Mouse (Mus musculus) intestine, embryonic 14.5 days (tissue): ENCODE results near the gene Zfp217. TPM values are rescaled to one million over a fixed set of nuclear protein-coding genes. Genes with fewer than 3 reads are reported as not detected.

Source experiments
- ATAC-seq: fragments of 200-750 bp; cut with Nextera tagmentation; replicated peaks from 2 replicates; pipeline ENCODE4 v1.8.0; 2017; ENCODE audit warnings: low read depth, moderate number of reproducible peaks, moderate TSS enrichment, moderate library complexity; ENCODE audit not compliant: low FRiP score, low TSS enrichment
- DNase-seq: peaks from one replicate; pipeline ENCODE4 v3.0.0-alpha.2; 2018; ENCODE audit warnings: low spot score
- H3K27ac ChIP-seq: fragments of 300-500 bp; sonication (generic); 2 replicates; pipeline ENCODE4 v1.5.1; 2014; ENCODE audit warnings: low read depth, mild to moderate bottlenecking, control low read depth
- H3K27me3 ChIP-seq: fragments of 300-500 bp; sonication (generic); replicated peaks from 2 replicates; pipeline ENCODE4 v1.6.1; 2014; ENCODE audit warnings: low read length, control low read depth; ENCODE audit not compliant: control insufficient read depth, insufficient read depth
- H3K36me3 ChIP-seq: fragments of 300-500 bp; sonication (generic); 2 replicates; pipeline ENCODE4 v1.6.1; 2014; ENCODE audit warnings: low read length, control low read depth; ENCODE audit not compliant: control insufficient read depth, insufficient read depth
- H3K4me1 ChIP-seq: fragments of 300-500 bp; sonication (generic); replicated peaks from 2 replicates; pipeline ENCODE4 v1.6.1; 2014; ENCODE audit warnings: low read length, control low read depth, mixed read lengths; ENCODE audit not compliant: control insufficient read depth, insufficient read depth
- H3K4me2 ChIP-seq: fragments of 300-500 bp; sonication (generic); 2 replicates; pipeline ENCODE4 v1.6.1; 2014; ENCODE audit warnings: low read length
- H3K4me3 ChIP-seq: fragments of 300-500 bp; sonication (generic); 2 replicates; pipeline ENCODE4 v1.5.1; 2014; ENCODE audit warnings: low read depth, low read length, control low read depth, mixed read lengths
- H3K9ac ChIP-seq: fragments of 300-500 bp; sonication (generic); 2 replicates; pipeline ENCODE4 v1.6.1; 2014; ENCODE audit warnings: mild to moderate bottlenecking, low read length
- H3K9me3 ChIP-seq: fragments of 300-500 bp; sonication (generic); 2 replicates; pipeline ENCODE4 v1.6.1; 2016; ENCODE audit warnings: low read length, control low read depth; ENCODE audit not compliant: control insufficient read depth
- WGBS: fragments of 180-500 bp; shearing (Covaris S2); extraction: QIAGEN DNeasy Blood & Tissue Kit; methylation state at CpG from one replicate; pipeline ENCODE4 v1.1.7; 2014; 5-methylcytosine and 5-hydroxymethylcytosine counted together
- polyA plus RNA-seq: library from polyadenylated mRNA; unstranded; fragments of >200 nt; fragmentation: Nextera tagmentation; extraction: Ambion mirVana; gene quantifications from 2 replicates; pipeline ENCODE4 v1.2.1, GENCODE M21; 2014

Gene Zfp217
- polyA plus RNA-seq, 1 experiment from 2014 or later, result 4.3 TPM

- H3K4me2 ChIP-seq, result peak overlapping the region; percentile 31
- WGBS, result 68% methylated on average over 4 of the region's 4 CpGs
- H3K27me3 ChIP-seq, result no peaks in the 10 kb centered on the region
- DNase-seq (no peak), ATAC-seq (no peak)
- H3K9ac ChIP-seq, result no peak overlapping the region
- H3K36me3 ChIP-seq, result no peaks in the 10 kb centered on the region
- peak overlapping the region; percentile 8 for H3K27ac ChIP-seq
- no peaks in the 10 kb centered on the region for H3K9me3 ChIP-seq
- H3K4me3 ChIP-seq, result no peak overlapping the region
- H3K4me1 ChIP-seq, result peaks cover 16% of the 10 kb centered on the region
Measured at GRCm38 (mm10) chr2:170147170-170147569, 733 bp downstream of the Zfp217 start.

DNA sequence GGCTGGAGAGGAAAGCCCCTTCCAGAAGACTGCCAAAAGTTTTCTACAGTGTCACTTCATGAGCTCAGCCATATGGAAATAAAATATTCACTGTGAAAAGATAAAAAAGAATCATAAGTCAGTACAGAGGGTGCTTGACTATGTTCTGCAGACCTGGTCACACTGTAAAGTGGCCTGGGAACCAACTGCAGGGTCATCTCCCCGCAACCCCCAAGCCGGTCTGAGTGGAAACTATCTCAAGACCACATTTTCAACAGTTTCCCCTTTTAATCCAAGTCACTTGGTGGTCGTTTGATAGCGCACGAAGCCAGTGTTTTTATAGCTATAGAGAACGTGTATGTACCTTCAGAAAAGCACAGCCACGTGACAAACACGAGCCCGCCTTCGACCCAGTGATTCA, 3.6 kb downstream of the Zfp217 start:
- DNase-seq (no peak), ATAC-seq (no peak)
- no peak overlapping the region for H3K9ac ChIP-seq
- H3K27me3 ChIP-seq, result no peaks in the 10 kb centered on the region
- 81% methylated on average over 10 of the region's 10 CpGs for WGBS
- no peak overlapping the region for H3K27ac ChIP-seq
- H3K4me1 ChIP-seq, result peaks cover 21% of the 10 kb centered on the region
- no peaks in the 10 kb centered on the region for H3K36me3 ChIP-seq
- no peaks in the 10 kb centered on the region for H3K9me3 ChIP-seq
- no peak overlapping the region for H3K4me3 ChIP-seq
- no peak overlapping the region for H3K4me2 ChIP-seq

DNA sequence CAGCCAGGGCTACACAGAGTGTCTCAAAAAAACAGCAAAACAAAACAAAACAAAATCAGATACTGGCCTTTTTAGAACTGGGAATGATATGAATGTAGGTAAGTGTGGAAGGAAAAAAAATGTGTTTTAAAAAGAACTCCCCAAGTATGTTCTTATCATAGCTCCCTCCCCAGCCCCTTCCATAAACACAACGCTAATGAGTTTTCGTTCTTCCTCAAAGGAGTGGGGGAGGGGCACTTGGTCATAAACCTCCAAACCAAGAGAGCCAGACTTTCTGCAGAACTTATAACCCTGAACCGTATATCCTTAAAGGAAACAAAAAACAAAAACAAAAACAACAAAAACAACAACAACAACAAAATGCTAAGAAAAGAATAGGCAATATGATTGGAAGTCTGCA, 4.0 kb downstream of the Zfp217 start:
- no peak for DNase-seq
- Histone ChIP-seq H3K4me2 (no peak overlapping the region), H3K27ac (no peak overlapping the region), H3K36me3 (no peaks in the 10 kb centered on the region), H3K4me1 (peaks cover 21% of the 10 kb centered on the region), H3K9ac (no peak overlapping the region), H3K27me3 (no peaks in the 10 kb centered on the region), H3K4me3 (no peak overlapping the region), H3K9me3 (no peaks in the 10 kb centered on the region)
- WGBS, result 12% methylated on average over 3 of the region's 3 CpGs
- ATAC-seq, result no peak

- no peaks in the 10 kb centered on the region for H3K27me3 ChIP-seq
- H3K27ac ChIP-seq, result no peak overlapping the region
- no peak for ATAC-seq
- no peak overlapping the region for H3K9ac ChIP-seq
- peaks cover 15% of the 10 kb centered on the region for H3K4me1 ChIP-seq
- H3K36me3 ChIP-seq, result no peaks in the 10 kb centered on the region
- no peak overlapping the region for H3K4me3 ChIP-seq
- no peaks in the 10 kb centered on the region for H3K9me3 ChIP-seq
- DNase-seq, result no peak
- no peak overlapping the region for H3K4me2 ChIP-seq
- 88% methylated on average over 10 of the region's 10 CpGs for WGBS
Measured at GRCm38 (mm10) chr2:170142542-170142941, 5.4 kb downstream of the Zfp217 start.

DNA sequence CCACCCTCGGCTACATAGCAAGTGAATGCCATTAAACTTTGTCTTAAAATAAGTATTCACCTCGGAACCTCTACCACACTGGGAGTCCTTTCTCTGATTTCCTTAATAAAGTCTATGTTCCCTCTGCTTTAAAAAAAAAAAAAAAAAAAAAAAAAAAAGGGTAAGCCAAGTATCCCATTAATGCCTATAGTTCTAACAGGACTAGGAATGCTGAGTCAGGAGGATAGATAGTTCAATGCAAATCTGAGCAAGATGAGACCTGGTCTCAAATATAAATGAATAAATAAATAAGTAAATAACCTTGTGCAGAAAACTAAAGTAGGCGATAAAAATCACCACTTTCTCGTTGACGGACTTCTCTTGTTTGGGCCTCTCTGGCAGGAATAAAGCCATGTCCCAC, 6.4 kb downstream of the Zfp217 start:
- H3K4me1 ChIP-seq, result peaks cover 12% of the 10 kb centered on the region; the same call in 1 of the 2 replicates
- no peaks in the 10 kb centered on the region for H3K27me3 ChIP-seq
- DNase-seq (no peak), ATAC-seq (no peak)
- H3K9me3 ChIP-seq, result no peaks in the 10 kb centered on the region
- no peaks in the 10 kb centered on the region for H3K36me3 ChIP-seq
- H3K9ac ChIP-seq, result no peak overlapping the region
- no peak overlapping the region for H3K27ac ChIP-seq
- WGBS, result 95% methylated on average over 5 of the region's 5 CpGs
- no peak overlapping the region for H3K4me3 ChIP-seq
- no peak overlapping the region for H3K4me2 ChIP-seq

DNA sequence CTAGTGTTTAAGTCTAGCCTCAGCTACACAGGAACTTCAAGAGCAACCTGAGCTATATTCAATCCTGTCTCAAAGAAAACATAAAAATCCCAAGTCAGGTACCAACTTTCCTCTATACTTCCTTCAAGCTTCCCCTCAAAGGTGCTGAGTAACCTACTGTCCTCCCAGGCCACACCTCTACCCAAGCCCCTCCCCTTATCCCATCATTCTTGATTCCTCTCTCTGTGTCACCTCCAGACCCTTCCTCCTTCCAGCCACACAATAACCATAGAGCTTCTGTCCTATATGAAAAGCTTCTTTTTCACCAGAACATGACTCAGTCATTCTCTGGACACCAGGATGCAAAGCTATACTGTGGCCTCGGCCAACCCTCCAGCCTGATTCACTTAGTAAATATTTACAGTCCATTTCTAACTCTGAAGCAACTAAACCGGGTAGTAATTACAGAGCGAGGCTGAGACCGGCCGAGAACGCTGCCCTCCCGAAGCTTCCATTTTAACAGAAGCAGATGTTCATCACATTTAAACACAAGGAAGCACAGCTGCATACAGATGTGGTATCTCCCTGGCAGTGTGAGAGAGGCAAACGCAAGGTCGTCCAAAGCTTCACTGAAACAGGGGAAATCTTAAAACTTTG, 8.4 kb downstream of the Zfp217 start:
- no peaks in the 10 kb centered on the region for H3K27me3 ChIP-seq
- no peak overlapping the region for H3K4me3 ChIP-seq
- no peaks in the 10 kb centered on the region for H3K9me3 ChIP-seq
- peaks cover 12% of the 10 kb centered on the region; the same call in 1 of the 2 replicates for H3K4me1 ChIP-seq
- peak; percentile 26; the same call in 1 of the 2 replicates for ATAC-seq
- peak overlapping the region; percentile 30; the same call in 1 of the 2 replicates for H3K27ac ChIP-seq
- no peak overlapping the region for H3K4me2 ChIP-seq
- DNase-seq, result no peak
- WGBS, result 26% methylated on average over 9 of the region's 9 CpGs
- H3K36me3 ChIP-seq, result no peaks in the 10 kb centered on the region
- H3K9ac ChIP-seq, result no peak overlapping the region

- Histone ChIP-seq H3K9ac (no peak overlapping the region), H3K27ac (no peak overlapping the region), H3K9me3 (no peaks in the 10 kb centered on the region), H3K27me3 (no peaks in the 10 kb centered on the region), H3K36me3 (no peaks in the 10 kb centered on the region), H3K4me2 (no peak overlapping the region), H3K4me3 (no peak overlapping the region), H3K4me1 (peaks cover 18% of the 10 kb centered on the region; the same call in 1 of the 2 replicates)
- DNase-seq, result no peak
- 45% methylated on average over 3 of the region's 3 CpGs for WGBS
- 0 out of 2 replicates have a peak, but pooled peaks have one; percentile 42 for ATAC-seq
Measured at GRCm38 (mm10) chr2:170136928-170137327, 11.0 kb downstream of the Zfp217 start.

DNA sequence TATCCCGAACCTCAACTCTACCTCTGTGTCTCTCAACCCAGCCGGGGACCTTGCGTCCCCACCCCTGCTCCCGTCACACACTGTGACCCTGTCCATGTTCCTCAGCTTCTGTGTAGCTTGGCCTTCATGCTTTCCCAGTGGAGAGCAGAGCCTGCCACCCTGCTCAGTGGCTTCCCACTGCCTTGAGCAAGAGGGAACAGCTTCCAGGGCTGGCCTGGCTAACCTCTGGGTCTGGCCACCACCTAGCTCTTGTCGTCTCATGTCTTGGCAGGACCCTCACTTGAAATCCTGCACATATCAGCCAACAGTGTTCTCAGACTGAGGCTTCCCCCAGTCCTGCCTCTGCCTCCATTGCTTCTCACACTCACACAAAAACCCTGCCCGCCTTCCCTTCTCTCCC, 12.1 kb downstream of the Zfp217 start:
- 92% methylated on average over 6 of the region's 6 CpGs for WGBS
- H3K9ac ChIP-seq, result no peak overlapping the region

More for the DNA sequence above, 12.1 kb downstream of the Zfp217 start:
- no peak for ATAC-seq
- Histone ChIP-seq H3K9me3 (no peaks in the 10 kb centered on the region), H3K4me1 (peaks cover 18% of the 10 kb centered on the region; the same call in 1 of the 2 replicates), H3K27me3 (no peaks in the 10 kb centered on the region), H3K36me3 (no peaks in the 10 kb centered on the region), H3K4me2 (no peak overlapping the region), H3K4me3 (no peak overlapping the region), H3K27ac (no peak overlapping the region)
- no peak for DNase-seq
